Mouse (Mus musculus) CD8-positive naive resting alpha-beta T cell, adult 57 days (primary cell): ENCODE data around the gene Prss42. TPM values are rescaled to one million over a fixed set of nuclear protein-coding genes. Genes with fewer than 3 reads are reported as not detected.

Experiments
- total RNA-seq: library from RNA; stranded (reverse); gene quantifications from one replicate; pipeline ENCODE4 v1.2.4, GENCODE M21; 2023

Prss42 gene
- not detected for total RNA-seq

DNA sequence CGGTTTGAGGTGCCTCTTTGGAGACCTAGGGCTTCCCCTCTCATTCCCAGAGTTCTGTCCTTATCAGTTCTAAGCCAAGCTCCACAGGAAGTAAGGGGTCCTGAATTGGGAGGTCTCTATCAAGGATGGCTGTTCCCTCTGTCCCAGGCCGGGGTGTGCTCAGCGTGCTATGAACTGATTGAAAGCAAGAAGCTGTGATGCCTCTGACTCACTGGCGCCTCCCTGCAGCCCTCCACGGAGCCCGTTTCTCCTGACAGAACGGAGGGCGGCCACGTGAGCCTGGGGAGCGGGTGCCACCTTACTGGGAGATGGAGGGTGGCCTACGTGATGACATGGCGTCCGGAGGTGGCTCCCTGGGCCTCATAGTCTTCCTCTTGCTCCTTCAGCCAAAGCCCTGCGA, at the start of gene Prss42:
Gene Prss42, plus strand, starts transcription at position 301 of the 400 bp plus-strand sequence.

DNA sequence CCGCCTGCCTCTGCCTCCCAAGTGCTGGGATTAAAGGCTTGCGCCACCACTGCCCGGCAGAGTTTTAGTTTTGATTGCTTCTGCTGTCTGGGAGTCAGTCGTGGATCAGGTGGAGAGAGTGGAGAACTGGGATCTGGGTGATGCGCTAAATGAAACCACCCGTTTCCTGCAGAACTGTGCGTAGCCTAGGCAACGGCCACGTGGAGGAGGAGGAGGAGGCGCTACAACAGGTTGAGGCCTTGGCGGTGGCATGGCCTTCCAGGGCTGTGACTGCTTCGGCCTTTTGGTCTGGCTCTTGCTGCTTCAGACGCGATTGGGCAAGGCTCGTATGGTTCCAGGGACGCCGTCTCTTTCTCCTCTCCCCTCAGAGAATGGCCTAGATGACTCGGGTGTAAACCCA, 15.8 kb downstream of the Prss42 start, which contains the start of gene Prss44:
Gene Prss44, plus strand, starts transcription at position 206 of the 400 bp plus-strand sequence.

DNA sequence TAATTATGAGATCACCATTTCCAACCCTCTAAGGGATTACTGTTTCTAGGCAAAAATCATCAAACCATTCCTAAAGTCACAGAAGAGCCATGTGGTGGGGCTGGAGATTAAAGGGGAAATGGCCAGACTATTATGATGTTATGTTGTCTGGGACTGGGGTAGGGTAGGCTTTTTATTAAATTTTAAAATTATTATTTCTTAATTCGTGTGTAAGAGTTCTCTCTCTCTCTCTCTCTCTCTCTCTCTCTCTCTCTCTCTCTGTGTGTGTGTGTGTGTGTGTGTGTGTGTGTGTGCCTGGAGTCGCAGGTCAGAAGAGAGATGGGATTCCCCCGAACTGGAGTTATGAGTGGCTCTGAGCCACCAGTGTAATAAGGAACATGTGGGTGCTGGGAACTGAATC, 28.4 kb downstream of the Prss42 start, which contains the start of gene Prss43:
Gene Prss43, plus strand, starts transcription at position 301 of the 400 bp plus-strand sequence.

DNA sequence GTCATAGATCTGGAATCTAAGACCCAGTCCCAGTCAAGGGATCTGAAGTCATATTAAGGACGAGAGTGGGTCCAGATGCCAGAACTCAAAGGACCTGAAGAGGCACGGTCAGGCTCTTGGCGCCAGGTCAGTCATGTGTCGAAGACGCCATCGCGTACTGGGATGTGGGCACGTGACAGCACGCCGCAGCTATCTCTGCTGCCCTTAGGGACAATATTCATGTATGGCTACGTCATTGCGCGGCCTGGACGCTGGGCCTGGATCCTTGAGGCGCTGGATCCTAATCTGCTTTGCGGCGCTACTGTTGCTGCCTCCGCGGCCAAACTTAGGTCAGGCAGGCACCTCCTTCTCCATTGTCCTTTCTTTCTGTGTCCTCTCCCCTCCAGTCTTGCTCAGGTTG, 36.4 kb downstream of the Prss42 start, which contains the start of gene Prss45:
Gene Prss45, plus strand, starts transcription at position 178 of the 400 bp plus-strand sequence.

DNA sequence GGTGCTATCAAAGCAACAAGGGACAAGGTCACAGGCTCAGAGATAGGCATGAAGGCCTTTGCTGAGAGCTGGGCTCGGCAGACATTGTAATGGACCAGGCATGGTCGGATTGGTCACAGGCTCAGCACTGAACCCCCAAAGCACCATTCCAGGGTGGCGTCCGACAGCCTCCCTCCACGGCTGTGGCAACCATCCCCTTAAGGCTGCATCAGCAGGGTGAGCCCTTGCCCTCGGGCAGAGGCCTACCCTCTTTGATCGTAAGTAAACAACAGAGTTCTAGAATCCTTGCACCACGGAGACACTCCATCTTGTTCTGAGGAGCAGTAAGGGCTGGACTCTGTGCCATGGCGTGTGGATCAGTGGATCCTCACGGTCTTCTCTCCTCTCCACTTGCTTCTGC, 46.2 kb downstream of the Prss42 start, which contains the start of gene Prss46:
Gene Prss46, plus strand, starts transcription at position 301 of the 400 bp plus-strand sequence.

Other genes starting within 250 kb of the Prss42 start
- gene Nradd, start 173.7 kb upstream of the Prss42 start, total RNA-seq: 5.8 TPM
- gene Nbeal2, start 144.0 kb upstream of the Prss42 start, total RNA-seq: 85.6 TPM
- gene Ccdc12, start 141.7 kb upstream of the Prss42 start, total RNA-seq: 86.0 TPM
- gene Myl3, start 56.3 kb upstream of the Prss42 start, total RNA-seq: not detected
- not detected for gene Pth1r, start 51.0 kb upstream of the Prss42 start, total RNA-seq
- not detected for gene Prss44, start 15.8 kb downstream of the Prss42 start, total RNA-seq
- gene Prss43, start 28.5 kb downstream of the Prss42 start, total RNA-seq: not detected
- gene Prss45, start 36.4 kb downstream of the Prss42 start, total RNA-seq: not detected
- not detected for gene Prss46, start 46.3 kb downstream of the Prss42 start, total RNA-seq
- gene Prss50, start 59.8 kb downstream of the Prss42 start, total RNA-seq: not detected
- gene Als2cl, start 81.7 kb downstream of the Prss42 start, total RNA-seq: 486 TPM
- 42.9 TPM for gene Tmie, start 81.9 kb downstream of the Prss42 start, total RNA-seq
- gene Fam240a, start 118.7 kb downstream of the Prss42 start, total RNA-seq: 4.0 TPM
- gene Tdgf1, start 148.0 kb downstream of the Prss42 start, total RNA-seq: 1.9 TPM
- not detected for gene Lrrc2, start 153.4 kb downstream of the Prss42 start, total RNA-seq
- gene Rtp3, start 192.4 kb downstream of the Prss42 start, total RNA-seq: not detected
- 5.2 TPM for gene Ltf, start 221.1 kb downstream of the Prss42 start, total RNA-seq